Mouse (Mus musculus) cerebellum, adult 9-11 months (tissue): ENCODE results near the gene Sorcs3.

Source experiments
- DNase-seq: peaks from one replicate; pipeline ENCODE4 v3.0.0; 2022

The Sorcs3 gene

DNA sequence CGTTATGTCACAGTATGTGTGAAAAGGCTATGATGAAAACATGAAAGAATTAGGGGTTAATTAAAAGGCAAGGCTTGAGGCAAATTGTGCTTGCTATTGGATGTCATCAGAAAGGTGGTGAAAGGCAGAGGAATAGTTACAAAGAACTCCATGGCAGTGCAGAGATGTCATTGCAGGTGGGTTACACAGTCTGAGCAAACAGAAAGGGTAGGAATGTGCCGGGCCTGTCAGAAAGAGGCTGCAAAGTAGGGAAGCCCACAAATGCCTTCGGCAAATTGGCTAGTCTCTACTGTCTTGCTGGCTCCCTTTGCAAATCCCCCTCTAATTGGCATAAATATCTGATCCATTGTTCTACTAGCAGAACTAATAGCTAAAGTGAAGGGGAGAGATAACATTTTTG lies 521.2 kb downstream of the Sorcs3 start:
- DNase-seq: no peak

DNA sequence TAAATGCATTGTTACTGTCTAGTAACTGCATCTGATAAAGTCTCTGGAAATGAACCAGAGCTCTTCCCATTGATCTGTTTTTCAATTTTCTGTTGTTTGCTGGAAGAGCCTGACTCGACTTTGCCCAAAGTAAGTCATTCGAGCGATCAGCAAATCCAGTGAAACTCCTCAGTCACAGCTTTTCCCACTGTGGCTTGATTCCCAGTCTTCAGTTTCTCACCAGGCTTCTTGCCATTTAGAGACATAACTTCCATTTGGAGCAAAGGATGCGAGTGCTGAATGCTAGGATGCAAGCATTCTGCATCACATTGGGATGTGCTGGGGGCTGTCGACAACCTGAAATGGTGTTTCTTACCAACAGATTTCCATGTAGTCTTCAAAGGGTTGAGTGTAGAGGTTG lies 521.8 kb downstream of the Sorcs3 start:
- DNase-seq: no peak

DNA sequence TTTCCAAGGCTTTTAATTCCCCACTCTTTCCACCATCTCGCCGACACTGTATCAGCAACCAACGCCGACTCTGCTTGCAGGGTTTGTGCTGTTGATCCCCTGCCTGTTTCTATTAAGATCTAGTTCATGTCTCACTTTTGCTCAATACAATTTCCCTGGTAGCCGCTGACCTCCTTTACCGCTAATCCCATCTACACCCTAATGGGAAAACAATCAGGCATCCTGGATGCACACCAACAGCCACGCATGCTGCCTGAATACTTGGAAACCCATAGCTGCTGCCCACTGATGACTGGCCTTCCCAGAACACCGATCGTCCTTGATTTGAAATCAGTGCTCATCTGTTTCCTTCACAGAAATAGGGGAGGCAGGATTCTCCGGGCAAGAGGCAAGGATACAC lies 525.9 kb downstream of the Sorcs3 start:
- DNase-seq: peak; percentile 12

DNA sequence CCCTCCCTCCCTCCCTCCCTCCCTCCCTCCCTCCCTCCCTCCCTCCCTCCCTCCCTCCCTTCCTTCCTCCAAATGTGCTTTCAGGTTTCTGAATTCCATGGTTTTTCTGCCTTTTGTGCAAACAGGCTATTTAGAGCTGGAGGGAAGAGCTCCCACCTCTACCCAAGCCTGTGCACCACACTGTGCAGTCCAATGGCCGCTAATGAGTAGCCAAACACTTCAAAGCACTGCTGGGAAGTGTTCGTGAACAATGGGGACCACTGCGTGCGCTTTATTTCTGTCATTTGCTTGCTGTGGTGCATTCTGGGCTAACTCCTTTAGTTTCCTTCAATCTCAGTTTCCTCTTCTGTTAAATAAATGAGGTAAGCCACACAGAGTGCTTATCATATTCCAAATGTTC lies 528.5 kb downstream of the Sorcs3 start:
- DNase-seq: no peak

DNA sequence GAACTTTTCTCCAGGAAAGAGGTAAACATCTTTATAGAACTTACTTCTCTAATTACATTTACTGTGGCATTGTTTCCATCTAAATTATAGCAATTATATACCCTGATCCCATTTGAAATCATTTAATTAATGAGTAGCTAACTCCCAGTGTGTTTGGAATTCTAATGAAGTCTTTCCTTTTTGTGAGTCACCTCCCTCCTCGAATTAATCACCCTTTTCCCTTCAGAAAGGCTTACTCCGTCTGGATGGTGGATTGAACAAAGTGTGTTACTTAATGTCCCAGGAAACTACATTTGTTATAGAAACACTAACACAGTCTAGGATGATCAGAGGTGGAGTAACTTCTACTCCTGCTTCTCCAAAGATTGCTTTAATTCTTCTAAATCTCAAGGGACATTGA lies 531.7 kb downstream of the Sorcs3 start:
- DNase-seq: no peak

DNA sequence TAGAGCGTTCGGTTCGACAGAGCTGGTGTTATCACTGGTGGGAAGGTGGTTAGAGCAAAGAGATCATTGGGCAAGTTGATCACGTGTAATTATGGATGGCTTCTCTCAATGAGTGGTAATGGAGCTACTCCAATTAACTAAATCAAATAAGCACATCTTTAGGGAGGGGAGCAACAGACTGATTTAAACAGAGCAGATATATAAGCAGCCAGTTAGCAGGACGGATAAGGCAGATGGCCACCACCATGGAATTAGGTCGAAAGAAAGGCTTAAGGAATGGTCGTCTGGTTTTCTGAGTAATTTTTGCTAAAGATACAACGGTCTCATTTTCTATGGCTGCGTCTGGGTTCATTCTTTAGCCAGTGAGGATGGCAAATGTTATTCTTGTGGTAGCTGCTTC lies 549.3 kb downstream of the Sorcs3 start:
- DNase-seq: no peak

DNA sequence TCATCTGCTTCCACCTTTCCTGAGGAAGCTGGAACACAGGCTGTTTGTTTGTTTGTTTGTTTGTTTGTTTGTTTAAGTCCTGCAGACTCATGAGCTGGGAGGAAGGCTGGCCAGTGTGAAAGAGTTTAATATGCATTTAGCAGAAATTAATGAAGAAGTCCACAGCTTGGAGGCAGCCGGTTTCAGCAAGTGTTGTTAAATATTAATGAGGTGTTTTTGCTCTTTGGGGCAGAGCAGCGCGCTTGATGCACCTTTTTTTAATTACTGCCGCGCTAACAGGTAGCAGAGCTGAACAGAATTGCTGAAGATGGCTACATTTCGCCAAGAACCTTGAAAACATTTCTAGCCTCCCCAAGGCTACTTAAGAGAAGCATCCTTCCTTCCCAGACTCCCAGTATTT lies 551.0 kb downstream of the Sorcs3 start:
- DNase-seq: no peak

DNA sequence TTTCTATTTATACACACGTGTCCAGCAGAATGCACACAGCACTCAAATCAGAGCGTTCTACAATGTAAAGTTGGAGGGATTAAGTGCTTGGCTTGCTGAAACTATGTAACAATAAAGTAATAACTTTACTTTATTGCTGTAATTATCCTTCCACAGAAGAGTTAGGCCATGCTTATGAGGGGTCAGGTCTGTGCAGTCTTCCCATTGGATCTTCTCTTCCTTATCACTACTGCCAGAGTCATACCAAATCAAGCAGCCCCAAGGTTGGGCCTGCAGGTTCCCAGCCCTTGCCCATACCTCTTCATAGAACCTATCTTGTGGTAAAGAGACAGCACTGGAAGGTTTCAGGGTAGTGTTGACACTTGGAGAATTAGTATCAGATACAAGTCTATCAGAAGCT lies 560.7 kb downstream of the Sorcs3 start:
- no peak for DNase-seq

DNA sequence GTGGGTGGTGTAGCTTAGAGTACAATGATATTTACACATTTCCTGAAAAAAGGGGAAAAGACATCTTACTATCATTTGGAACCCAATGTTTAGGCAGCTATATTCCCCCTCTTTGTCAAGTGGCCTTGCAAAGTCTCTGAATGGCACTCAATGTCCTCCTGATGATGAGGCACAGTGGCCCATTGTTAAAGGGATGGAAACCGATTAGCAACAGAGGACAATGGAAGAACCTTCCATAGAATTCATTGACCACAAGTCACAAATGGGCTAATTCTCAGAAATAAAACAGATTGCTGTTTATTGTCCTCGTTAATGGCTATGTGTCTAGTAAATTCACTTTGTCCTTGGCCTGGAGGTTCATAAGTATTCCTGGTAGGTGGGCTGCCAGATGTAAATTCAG lies 565.7 kb downstream of the Sorcs3 start:
- DNase-seq: no peak

DNA sequence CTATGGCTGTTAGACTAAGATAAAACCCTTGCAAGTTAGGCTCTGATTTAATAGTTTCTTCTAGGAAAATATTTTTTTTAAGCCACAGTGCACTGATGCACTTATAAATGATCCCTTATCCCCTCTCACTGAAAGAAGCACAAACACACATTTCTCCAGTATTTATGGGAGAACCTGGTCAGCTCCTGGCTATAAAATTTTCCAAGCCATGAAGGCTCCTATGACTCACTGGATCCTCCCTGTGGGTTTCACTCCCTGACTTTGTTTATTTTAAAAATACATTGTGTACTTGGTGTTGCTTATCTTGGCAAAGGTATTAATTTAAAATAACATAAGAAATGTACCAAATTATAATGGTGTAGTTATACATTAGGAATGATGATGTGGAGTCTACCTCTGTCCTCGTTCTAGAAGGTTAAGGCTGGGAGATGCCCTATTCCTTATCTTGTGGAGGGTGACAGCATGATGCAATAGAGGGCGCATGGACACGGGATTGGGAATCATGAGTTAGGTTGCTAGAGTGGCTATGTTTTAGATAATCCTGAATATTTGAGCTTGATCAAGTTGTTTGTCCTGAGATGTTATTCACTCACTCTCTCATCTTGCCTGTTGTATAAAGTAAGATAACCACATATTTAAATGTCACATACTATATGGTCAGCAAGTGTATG lies 573.4 kb downstream of the Sorcs3 start:
- DNase-seq: no peak

DNA sequence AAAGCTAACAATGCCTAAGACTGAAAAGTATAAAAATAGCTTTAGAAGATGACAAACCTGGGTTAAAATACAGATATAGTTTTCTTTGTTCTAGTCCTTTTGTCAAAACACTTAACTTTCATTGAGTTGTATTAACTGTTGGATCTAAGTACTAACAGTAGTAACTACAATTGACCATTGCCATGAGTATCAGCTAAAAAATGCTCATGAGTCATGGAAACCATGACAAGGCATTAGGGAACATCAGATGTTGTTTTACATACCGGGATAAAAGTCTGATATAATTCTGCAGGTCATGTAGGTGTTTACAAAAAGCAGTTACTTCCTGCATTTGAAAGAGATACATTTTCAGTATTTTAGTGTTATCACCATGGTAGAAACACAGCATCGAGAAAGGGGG lies 575.0 kb downstream of the Sorcs3 start:
- DNase-seq: no peak

DNA sequence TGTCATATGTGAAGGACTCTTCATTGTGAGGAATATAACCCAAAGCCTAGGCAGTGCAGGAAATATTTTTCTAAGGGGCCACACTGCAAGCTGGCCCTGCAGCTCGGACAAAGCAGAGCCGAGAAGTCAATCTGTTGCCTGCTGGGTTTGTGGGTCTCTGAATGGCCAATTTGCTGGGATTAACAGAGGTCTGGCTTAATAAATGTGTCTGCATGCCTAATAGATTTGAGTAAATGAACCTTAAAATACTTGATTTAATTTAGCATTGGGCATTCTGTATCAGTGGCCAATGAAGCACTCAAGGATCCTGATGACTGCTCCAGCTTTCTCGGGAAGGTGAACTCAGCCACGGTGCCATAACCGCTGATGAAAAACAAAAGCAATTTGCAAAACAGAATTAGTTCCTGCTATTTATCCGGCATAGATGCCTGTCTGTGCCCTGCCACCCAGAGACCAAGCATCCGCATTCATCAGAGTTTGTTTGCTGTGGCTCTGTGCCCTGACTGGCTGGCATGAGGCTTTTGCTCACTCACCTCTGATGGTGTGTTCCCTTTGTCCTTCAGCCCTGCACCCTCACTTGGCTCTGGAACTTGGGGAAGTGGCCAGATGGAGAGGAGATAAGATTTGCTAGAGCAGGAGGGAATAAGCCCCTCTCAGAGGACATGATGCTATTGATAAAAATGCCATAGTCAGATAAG lies 576.3 kb downstream of the Sorcs3 start:
- DNase-seq: no peak

DNA sequence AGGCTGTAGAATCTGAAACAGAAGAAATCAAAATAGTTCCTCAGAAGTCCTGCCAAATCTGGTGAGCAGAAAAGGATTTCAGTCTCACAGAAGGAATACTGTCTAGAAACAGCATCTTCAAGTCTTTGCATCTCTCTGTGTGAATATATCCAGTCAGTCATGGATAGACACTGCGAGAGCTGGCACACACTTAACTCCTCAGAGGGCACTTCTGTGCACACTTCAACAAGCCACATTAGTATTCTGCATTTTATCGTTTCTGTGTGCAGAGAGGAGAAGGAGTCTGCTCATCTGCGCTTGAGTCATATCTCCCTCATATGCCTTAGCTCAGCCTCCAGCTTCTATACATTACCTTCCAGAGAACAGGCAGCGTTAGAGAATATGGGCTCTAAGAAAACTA lies 581.4 kb downstream of the Sorcs3 start:
- DNase-seq: no peak

DNA sequence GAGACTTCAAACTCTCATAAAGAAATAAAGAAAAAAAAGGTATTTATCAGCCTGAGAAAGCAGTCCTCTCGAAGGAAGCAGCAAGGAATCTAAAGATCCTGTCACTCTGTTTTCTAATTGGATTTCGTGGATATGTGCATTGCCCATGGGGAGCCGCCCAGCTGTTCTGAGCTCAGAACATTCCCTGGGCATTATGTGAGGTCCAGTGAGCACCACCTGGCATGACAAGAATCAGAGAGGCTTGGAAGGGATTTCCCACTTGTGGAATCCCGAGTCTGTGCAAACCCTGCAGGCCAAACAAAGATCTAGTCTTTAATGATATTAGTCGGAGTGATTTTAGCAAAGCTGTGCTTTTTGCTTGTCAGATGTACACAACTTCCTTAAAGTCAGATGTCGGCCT lies 598.7 kb downstream of the Sorcs3 start:
- no peak for DNase-seq

DNA sequence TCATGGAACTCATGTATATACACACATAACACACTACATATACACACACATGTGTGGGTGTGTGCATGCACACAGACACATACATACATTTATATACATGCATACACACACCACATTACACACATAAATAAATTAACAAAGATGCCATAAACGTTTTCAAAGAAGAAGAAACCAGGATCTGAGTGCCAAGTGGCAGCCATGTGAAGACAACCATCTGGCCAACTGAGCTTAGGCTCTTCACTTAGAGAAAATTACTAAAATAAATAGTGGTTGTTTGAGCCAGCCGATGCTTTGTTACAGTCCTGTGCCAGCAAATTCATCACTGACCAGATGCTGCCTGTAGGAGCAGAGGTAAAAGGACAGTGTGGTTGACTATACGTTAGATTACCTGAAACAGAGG lies 605.7 kb downstream of the Sorcs3 start:
- DNase-seq: no peak

DNA sequence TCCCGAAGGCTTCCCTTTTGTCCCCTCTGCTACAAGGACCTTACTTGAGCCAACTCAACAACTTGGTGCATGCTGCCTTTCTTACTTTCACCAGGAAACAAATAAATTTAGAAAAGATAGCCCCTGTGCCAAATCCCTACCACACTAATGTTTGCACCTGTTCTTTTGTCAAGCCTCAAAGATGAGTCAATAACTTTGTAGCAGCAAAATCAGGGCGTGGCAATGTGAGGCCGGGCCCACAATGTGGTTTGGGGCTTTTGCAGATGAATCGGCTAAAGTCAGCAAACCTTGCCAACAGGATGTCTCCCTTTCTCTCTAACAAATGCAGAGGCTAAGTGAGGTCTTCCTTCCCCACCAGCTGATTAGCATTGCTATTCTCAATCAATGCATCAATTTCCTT lies 608.0 kb downstream of the Sorcs3 start:
- no peak for DNase-seq

DNA sequence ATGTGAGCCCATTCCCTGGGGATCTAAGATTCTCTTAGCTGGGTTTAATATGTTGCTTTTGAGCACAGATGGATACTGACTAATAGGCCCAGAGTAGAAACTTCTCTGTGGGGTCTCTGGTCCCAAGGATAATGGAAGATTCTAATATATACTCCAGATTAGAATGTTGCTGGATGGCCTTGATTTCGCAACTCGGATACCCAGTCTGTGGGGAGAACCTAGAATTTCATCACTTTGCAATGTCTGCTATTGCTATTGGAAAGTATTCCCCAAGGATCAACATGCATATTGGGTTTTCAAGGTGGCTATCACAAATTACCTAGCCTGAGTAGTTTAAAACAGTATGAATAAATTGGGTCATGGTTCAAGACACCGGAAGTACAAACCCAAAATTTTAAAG lies 609.2 kb downstream of the Sorcs3 start:
- no peak for DNase-seq

DNA sequence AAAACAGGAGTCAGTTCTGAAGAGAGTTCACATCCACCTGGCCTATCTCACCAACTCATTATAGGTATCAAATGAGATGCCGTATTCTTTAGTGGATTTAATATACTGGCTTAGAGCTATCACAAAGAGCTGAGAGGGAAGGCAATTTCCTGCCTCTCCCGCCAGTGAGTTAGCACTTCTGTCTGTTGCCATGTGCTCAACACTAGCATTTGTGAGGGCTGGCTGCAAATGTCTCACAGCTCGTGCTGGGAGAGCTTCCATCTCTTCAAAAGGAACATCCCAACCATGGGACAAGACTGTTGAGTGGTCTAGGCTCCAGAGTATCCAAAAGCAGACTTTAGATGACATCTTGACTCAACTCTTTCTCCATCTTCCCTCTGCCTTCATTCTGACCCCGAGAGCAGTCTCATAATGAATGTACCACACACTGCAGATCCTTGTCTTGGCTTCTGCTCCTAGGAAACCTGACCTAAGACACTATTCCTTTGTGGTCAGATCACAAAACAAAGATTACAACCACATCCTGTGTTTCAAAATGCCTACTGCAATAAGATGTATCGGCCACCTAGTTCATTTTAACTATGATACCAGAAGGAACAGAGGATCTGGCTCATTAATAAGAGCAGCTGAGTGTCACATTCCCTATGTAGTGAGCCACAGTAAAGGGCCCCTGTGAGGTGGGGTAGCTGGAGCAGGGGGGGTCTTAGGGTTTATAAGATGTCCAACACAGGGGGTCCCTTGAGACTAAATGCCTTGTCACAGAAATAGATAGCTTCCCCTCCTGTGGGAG lies 614.9 kb downstream of the Sorcs3 start:
- no peak for DNase-seq

DNA sequence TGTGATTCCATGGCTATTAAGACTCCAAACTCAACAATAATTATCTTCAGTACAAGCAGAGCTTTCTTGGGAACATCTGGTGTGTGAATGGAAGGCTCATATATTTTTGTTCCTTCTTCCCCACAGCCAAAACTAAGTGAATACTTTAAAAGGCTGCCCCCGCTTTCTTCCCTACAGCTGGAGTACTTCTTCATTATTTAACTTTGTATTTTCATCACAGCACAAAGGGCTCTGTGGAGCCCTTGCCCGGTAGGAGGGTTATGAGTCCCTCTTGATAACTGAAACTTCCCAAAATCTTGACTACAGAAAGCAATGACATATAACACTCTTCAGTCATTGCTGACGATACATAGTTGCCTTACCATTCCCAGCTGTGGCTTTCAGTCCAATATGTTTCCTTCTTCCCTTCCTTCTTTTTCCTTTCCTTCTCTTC lies 615.5 kb downstream of the Sorcs3 start:
- DNase-seq: no peak

DNA sequence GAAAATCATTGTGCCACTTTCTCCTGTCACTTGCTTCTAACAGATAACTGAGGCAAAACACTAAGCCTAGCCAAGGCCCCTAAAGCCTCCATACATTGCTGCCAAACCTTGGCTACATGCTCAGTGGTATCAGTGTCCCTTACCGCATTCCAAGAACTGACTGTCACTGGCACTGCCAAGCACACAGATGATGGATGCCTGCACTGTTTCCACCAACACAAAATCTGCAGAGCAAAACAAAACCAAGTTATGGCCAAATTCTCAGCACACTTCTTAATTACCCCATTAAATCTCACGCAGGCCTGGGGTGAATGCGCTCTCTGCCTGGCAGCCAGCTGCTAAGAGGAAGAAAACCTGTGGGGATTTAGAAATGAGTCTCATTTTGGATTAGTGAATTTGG lies 628.5 kb downstream of the Sorcs3 start:
- no peak for DNase-seq

DNA sequence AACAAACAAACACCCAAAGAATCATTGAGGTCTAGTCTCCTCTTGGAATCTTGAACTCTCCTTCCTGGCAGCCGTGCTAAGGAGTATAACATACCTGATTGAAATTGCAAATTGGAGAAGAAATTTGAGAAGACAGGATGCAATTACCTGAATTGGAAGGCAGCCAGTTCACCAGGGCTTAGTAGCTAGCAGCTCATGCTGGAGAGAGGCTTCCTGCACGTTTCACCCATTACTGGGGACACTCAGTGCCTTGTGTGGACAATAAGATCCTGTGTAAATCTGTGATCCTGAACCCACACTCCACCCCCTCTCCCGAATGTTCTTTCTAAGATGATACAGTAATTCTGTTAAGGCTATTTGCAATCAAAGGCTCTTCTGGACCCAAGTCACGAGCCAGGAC lies 633.6 kb downstream of the Sorcs3 start:
- DNase-seq: no peak

DNA sequence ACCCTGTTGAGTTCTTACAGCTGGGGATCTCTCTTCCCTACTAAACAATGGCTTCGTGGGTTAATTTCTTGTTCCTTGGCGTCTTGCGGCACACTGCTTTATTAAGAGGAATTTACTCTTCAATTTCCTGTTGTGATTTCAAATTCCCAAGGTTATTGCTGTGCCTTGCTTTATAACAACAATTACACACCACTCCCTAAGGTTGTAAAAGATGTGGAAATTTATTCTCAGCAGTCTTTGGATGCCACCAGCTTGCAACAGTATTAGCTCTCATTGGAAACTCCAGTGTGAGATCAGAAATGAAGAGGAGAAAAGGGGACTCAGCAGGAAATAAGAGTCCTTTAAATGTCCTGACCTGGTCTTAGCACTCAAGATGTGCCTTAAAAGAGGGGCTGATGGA lies 641.9 kb downstream of the Sorcs3 start:
- DNase-seq: no peak

DNA sequence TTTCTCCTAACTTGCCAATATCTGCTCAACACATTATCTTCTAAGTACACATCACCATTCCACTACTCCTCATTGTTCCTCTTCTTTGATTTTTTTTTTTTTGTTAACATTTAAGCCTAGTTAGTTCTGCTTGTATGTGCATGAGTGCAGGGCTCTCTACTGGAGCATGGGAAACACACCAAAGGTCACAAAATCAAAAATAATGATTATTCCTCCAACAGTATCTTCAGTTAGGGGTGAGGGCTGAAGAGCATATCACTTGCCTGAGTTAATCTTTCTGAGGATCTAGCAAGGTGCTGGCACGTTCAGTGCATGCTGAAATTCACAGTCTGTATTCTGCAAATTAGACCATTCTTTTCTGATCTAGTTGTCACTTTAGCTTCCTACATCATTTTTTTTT lies 644.6 kb downstream of the Sorcs3 start:
- no peak for DNase-seq
